Mouse (Mus musculus) hindbrain, postnatal 0 days (tissue): Measurements from ENCODE around the gene Fgfr2. TPM values are rescaled to one million over a fixed set of nuclear protein-coding genes. Genes with fewer than 3 reads are reported as not detected.

ENCODE experiments used
- ATAC-seq: fragments of 200-750 bp; cut with Nextera tagmentation; 2 replicates; pipeline ENCODE4 v1.8.0; 2017; ENCODE audit warnings: mild to moderate bottlenecking, moderate TSS enrichment, moderate library complexity
- DNase-seq: peaks from one replicate; pipeline ENCODE4 v3.0.0-alpha.2; 2015; ENCODE audit warnings: low spot score
- H3K27ac ChIP-seq: fragments of 300-500 bp; sonication (generic); 2 replicates; pipeline ENCODE4 v1.5.1; 2014; ENCODE audit warnings: mild to moderate bottlenecking
- H3K27me3 ChIP-seq: fragments of 300-500 bp; sonication (generic); 2 replicates; pipeline ENCODE4 v1.6.1; 2014; ENCODE audit warnings: low read length, mixed read lengths; ENCODE audit not compliant: insufficient read depth
- H3K36me3 ChIP-seq: fragments of 300-500 bp; sonication (generic); 2 replicates; pipeline ENCODE4 v1.6.1; 2014; ENCODE audit warnings: low read length, mixed read lengths; ENCODE audit not compliant: insufficient read depth
- H3K4me1 ChIP-seq: fragments of 300-500 bp; sonication (generic); 2 replicates; pipeline ENCODE4 v1.6.1; 2014; ENCODE audit warnings: antibody characterized with exemption, low read length, mixed read lengths; ENCODE audit not compliant: insufficient read depth
- H3K4me2 ChIP-seq: fragments of 300-500 bp; sonication (generic); 2 replicates; pipeline ENCODE4 v1.6.1; 2014; ENCODE audit warnings: low read depth, mild to moderate bottlenecking, low read length, moderate library complexity, mixed read lengths
- H3K4me3 ChIP-seq: fragments of 300-500 bp; sonication (generic); 2 replicates; pipeline ENCODE4 v1.5.1; 2014; ENCODE audit warnings: low read length
- H3K9ac ChIP-seq: fragments of 300-500 bp; sonication (generic); replicated peaks from 2 replicates; pipeline ENCODE4 v1.6.1; 2014; ENCODE audit warnings: mild to moderate bottlenecking, low read length, moderate library complexity, mixed read lengths
- H3K9me3 ChIP-seq: fragments of 300-500 bp; sonication (generic); 2 replicates; pipeline ENCODE4 v1.6.1; 2016; ENCODE audit warnings: low read length, mixed read lengths
- CTCF ChIP-seq: IDR thresholded peaks from 2 replicates; pipeline ENCODE4 v1.5.1; 2016; ENCODE audit warnings: antibody characterized with exemption, control low read depth, low read depth
- WGBS: fragments of 180-500 bp; shearing (Covaris S2); extraction: QIAGEN DNeasy Blood & Tissue Kit; methylation state at CpG from one replicate; pipeline ENCODE4 v1.1.7; 2014; 5-methylcytosine and 5-hydroxymethylcytosine counted together
- polyA plus RNA-seq: library from polyadenylated mRNA; unstranded; fragments of >200 nt; fragmentation: Nextera tagmentation; extraction: Ambion mirVana; gene quantifications from 2 replicates; pipeline ENCODE4 v1.2.1, GENCODE M21; 2015
- total RNA-seq: library from RNA; depleted of rRNA; stranded (reverse); fragments of >200 nt; gene quantifications from 2 replicates; pipeline ENCODE4 v1.2.3, GENCODE M21; 2014

Fgfr2 gene
- total and polyA plus RNA-seq, 2 experiments from 2014 or later: 17.3 to 49.0 TPM

GRCm38 (mm10) chr7:130827431-130827830 lies 2295.7 kb downstream of the Fgfr2 start:
- Histone ChIP-seq H3K9ac (no peak overlapping the region), H3K36me3 (no peaks in the 10 kb centered on the region), H3K9me3 (no peaks in the 10 kb centered on the region), H3K4me2 (no peak overlapping the region), H3K4me3 (no peak overlapping the region), H3K27me3 (no peaks in the 10 kb centered on the region), H3K27ac (no peak overlapping the region), H3K4me1 (no peaks in the 10 kb centered on the region)
- no peak for ATAC-seq
- peak; percentile 84 for TF ChIP-seq CTCF
- 48% methylated on average over 3 of the region's 3 CpGs for WGBS
- peak; percentile 82 for DNase-seq

GRCm38 (mm10) chr7:130826343-130826742 lies 2296.8 kb downstream of the Fgfr2 start:
- no peak for TF ChIP-seq CTCF
- WGBS: 68% methylated on average over 3 of the region's 3 CpGs
- no peak for ATAC-seq

GRCm38 (mm10) chr7:130823992-130824391 lies 2299.2 kb downstream of the Fgfr2 start:
- WGBS: 79% methylated on average over 9 of the region's 9 CpGs
- H3K9ac ChIP-seq: no peak overlapping the region
- no peaks in the 10 kb centered on the region for H3K9me3 ChIP-seq
- TF ChIP-seq CTCF: no peak
- no peak overlapping the region for H3K4me3 ChIP-seq
- no peaks in the 10 kb centered on the region for H3K4me1 ChIP-seq
- H3K27ac ChIP-seq: no peak overlapping the region
- H3K27me3 ChIP-seq: no peaks in the 10 kb centered on the region
- no peaks in the 10 kb centered on the region for H3K36me3 ChIP-seq
- H3K4me2 ChIP-seq: no peak overlapping the region
- no peak for DNase-seq
- ATAC-seq: no peak

More at GRCm38 (mm10) chr7:130826343-130826742, 2296.8 kb downstream of the Fgfr2 start:
- no peaks in the 10 kb centered on the region for H3K9me3 ChIP-seq
- no peaks in the 10 kb centered on the region for H3K36me3 ChIP-seq
- no peaks in the 10 kb centered on the region for H3K27me3 ChIP-seq
- no peaks in the 10 kb centered on the region for H3K4me1 ChIP-seq
- DNase-seq: no peak
- no peak overlapping the region for H3K4me2 ChIP-seq
- no peak overlapping the region for H3K9ac ChIP-seq
- no peak overlapping the region for H3K27ac ChIP-seq
- H3K4me3 ChIP-seq: no peak overlapping the region

GRCm38 (mm10) chr7:130819624-130820023 lies 2303.5 kb downstream of the Fgfr2 start:
- H3K4me3 ChIP-seq: no peak overlapping the region
- no peaks in the 10 kb centered on the region for H3K36me3 ChIP-seq
- H3K4me1 ChIP-seq: no peaks in the 10 kb centered on the region
- 55% methylated on average over 10 of the region's 10 CpGs for WGBS
- H3K9me3 ChIP-seq: no peaks in the 10 kb centered on the region
- DNase-seq: no peak
- no peak overlapping the region for H3K27ac ChIP-seq
- no peak for ATAC-seq
- H3K4me2 ChIP-seq: no peak overlapping the region
- H3K9ac ChIP-seq: no peak overlapping the region
- no peak for TF ChIP-seq CTCF
- H3K27me3 ChIP-seq: no peaks in the 10 kb centered on the region

- WGBS: 80% methylated on average over 5 of the region's 5 CpGs
- Histone ChIP-seq H3K4me1 (no peaks in the 10 kb centered on the region), H3K27me3 (no peaks in the 10 kb centered on the region), H3K9me3 (no peaks in the 10 kb centered on the region), H3K4me2 (no peak overlapping the region), H3K27ac (no peak overlapping the region), H3K36me3 (no peaks in the 10 kb centered on the region), H3K9ac (no peak overlapping the region), H3K4me3 (no peak overlapping the region)
- no peak for TF ChIP-seq CTCF
- DNase-seq (no peak), ATAC-seq (no peak)
These were observed 2304.3 kb downstream of the Fgfr2 start for GRCm38 (mm10) chr7:130818813-130819212.

GRCm38 (mm10) chr7:130816243-130816642 lies 2306.9 kb downstream of the Fgfr2 start:
- no peak overlapping the region for H3K27ac ChIP-seq
- no peak overlapping the region for H3K4me2 ChIP-seq
- ATAC-seq: no peak
- H3K27me3 ChIP-seq: no peaks in the 10 kb centered on the region
- H3K9me3 ChIP-seq: no peaks in the 10 kb centered on the region
- no peak overlapping the region for H3K4me3 ChIP-seq
- H3K4me1 ChIP-seq: no peaks in the 10 kb centered on the region
- no peak for DNase-seq
- WGBS: 83% methylated on average over 7 of the region's 7 CpGs
- H3K36me3 ChIP-seq: no peaks in the 10 kb centered on the region
- no peak overlapping the region for H3K9ac ChIP-seq
- TF ChIP-seq CTCF: no peak

GRCm38 (mm10) chr7:130815601-130816000 lies 2307.5 kb downstream of the Fgfr2 start:
- H3K4me3 ChIP-seq: no peak overlapping the region
- TF ChIP-seq CTCF: no peak
- WGBS: 94% methylated on average over 10 of the region's 10 CpGs
- no peak overlapping the region for H3K4me2 ChIP-seq
- no peak for DNase-seq
- H3K4me1 ChIP-seq: no peaks in the 10 kb centered on the region
- no peak overlapping the region for H3K27ac ChIP-seq
- no peak for ATAC-seq
- no peak overlapping the region for H3K9ac ChIP-seq
- no peaks in the 10 kb centered on the region for H3K36me3 ChIP-seq
- no peaks in the 10 kb centered on the region for H3K27me3 ChIP-seq
- no peaks in the 10 kb centered on the region for H3K9me3 ChIP-seq
